Mouse (Mus musculus) adrenal gland, adult 8-10 months (tissue): ENCODE data around the gene Sdcbp2. TPM values are rescaled to one million over a fixed set of nuclear protein-coding genes. Genes with fewer than 3 reads are reported as not detected.

Experiments
- DNase-seq: peaks from one replicate; pipeline ENCODE4 v3.0.0; 2022
- total RNA-seq, 4 experiments: library from RNA; stranded (reverse); gene quantifications; 2 replicates each; pipeline ENCODE4 v1.2.4; 2022

Gene Sdcbp2
- total RNA-seq, 4 experiments from 2014 or later, result 1.1 to 1.8 (median 1.3) TPM

- DNase-seq, result peak; percentile 55
Measured at GRCm38 (mm10) chr2:151632159-151632814, 59.9 kb downstream of the Sdcbp2 start, which contains the start of gene Snph. Gene Snph (minus strand): TSS chr2:151632593.

GRCm38 (mm10) chr2:151632982-151633381 is 60.6 kb downstream of the Sdcbp2 start:
- no peak for DNase-seq

- DNase-seq, result no peak
Measured at GRCm38 (mm10) chr2:151634903-151635302, 62.5 kb downstream of the Sdcbp2 start.

GRCm38 (mm10) chr2:151635362-151636014 is 63.1 kb downstream of the Sdcbp2 start:
- no peak for DNase-seq

GRCm38 (mm10) chr2:151636015-151636402 is 63.6 kb downstream of the Sdcbp2 start:
- no peak for DNase-seq

Other genes with a start within 250 kb of the Sdcbp2 start
- not detected for gene 4921509C19Rik, start 96.5 kb upstream of the Sdcbp2 start, total RNA-seq
- gene Nsfl1c, start 78.4 kb upstream of the Sdcbp2 start, total RNA-seq, result 100 to 1,000 TPM; 149 to 160 (median 153) TPM
- gene Fkbp1a, start 30.1 kb upstream of the Sdcbp2 start, total RNA-seq, result 100 to 1,000 TPM; 231 to 315 (median 255) TPM
- gene Snph, start 60.0 kb downstream of the Sdcbp2 start, total RNA-seq, result 10 to 100 TPM; 12.5 to 39.1 (median 22.8) TPM
- gene Rad21l, start 95.9 kb downstream of the Sdcbp2 start, total RNA-seq, result under 1 TPM in 1 of 4 experiments, not detected in 3; 0.17 TPM
- 1 to 10 TPM in 3 of 4 experiments, under 1 TPM in 1; 0.65 to 1.4 (median 1.1) TPM for gene Tmem74b, start 129.4 kb downstream of the Sdcbp2 start, total RNA-seq
- gene Psmf1, start 171.6 kb downstream of the Sdcbp2 start, total RNA-seq, result 10 to 100 TPM; 37.2 to 41.8 (median 39.0) TPM